Mouse (Mus musculus): Measurements from ENCODE around the gene Clptm1. TPM values are rescaled to one million over a fixed set of nuclear protein-coding genes. Genes with fewer than 3 reads are reported as not detected.

Clptm1 gene
- polyA plus RNA-seq, 1 experiment: 193 TPM

DNA sequence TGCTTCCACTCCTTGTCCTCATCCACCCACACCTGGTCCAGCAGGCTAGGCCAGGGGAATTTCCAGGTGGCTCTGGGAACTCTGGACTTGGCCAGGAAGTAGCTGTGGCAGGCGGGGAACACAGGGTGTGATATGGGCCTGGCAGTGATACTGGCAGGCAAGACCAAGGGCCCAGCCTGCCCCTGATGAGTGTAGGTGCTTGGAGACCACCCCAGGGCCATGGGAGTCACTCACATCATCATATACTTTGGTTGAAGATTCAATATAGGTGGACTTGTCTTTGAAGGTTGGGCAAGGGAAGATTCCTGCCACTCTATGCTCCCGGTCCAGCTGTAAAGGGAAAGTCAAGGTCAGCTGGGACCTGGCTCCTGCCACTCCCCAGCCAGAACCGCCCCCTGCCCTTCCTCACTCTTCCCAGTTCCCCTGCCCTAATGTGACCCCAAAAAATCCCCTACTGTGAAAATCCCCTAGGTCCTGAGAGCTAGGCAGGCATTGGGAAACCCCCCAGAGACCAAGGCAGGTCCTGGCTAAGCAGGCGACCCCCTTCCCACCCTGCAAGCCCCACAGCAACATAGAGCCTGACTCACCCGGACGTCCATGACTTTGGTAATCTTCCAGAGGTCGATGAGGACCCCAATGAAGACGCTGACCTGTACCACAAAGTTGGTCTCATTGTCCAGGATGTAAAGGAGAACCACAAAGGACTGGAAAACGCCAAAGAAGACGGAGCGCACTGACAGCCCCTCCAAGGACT, 29.6 kb downstream of the Clptm1 start:
- no peak for TF ChIP-seq GATA1 (IDR thresholded peaks at IDR 0.05; ENCODE audit: low read length)

DNA sequence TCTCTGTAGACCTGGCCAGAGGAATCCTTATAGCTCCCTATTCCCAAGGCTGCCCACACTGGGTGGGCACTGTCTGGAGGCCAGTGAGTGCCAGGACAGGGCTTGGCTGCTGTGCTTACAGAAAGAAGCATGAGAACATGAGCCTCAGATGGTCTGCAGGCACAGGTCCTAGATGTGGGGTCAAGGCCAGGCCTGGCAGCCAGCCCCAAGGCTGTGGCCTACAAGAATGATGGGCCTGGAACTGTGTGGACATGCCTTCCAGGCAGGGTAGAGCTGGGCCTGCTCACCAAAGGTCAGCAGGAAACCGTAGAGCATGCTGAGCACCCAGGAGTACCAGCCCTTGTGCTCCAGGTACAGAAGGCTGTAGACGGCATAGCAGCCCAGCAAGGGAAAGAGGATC, 30.2 kb downstream of the Clptm1 start:
- no peak for TF ChIP-seq GATA1 (IDR thresholded peaks at IDR 0.05; ENCODE audit: low read length)

DNA sequence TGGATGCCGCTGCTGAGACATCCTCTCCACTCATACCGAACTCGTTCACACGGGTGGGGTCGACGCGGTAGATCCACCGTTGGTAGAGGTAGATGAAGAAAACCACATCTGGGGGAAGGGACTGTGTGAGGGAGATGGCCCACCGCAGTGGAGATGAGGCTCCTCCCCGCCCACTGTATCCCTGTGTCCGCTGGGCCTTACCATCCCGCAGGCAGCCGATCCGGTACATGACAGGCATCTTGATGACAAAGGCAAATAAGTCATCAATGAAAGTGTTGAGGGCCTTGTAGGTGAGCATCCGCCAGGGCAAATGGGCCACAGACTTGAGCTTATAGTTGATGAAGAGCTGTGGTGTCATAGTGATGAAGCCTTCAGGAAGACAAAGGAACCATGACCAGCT, 31.0 kb downstream of the Clptm1 start:
- no peak for TF ChIP-seq GATA1 (IDR thresholded peaks at IDR 0.05; ENCODE audit: low read length)

DNA sequence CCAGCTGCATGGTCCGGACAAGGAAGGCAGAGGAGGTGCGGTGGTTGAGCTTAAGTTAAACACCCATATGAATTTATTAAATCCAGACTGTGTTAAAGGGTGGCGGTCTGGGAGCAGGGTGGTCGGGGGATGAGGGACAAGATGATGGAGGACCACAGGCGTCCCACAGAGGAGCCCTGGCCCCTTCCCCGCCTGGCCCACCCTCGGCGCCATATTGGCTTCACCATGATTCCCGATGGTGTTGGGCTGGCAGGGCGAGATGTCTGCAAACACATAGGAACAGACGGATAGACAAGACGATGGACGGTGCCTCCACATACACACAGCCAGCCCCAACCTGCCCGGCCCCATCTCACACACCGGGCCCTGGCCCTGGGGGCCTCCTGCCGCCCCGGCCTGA, 31.6 kb downstream of the Clptm1 start:
- TF ChIP-seq GATA1 (IDR thresholded peaks at IDR 0.05; ENCODE audit: low read length): no peak

DNA sequence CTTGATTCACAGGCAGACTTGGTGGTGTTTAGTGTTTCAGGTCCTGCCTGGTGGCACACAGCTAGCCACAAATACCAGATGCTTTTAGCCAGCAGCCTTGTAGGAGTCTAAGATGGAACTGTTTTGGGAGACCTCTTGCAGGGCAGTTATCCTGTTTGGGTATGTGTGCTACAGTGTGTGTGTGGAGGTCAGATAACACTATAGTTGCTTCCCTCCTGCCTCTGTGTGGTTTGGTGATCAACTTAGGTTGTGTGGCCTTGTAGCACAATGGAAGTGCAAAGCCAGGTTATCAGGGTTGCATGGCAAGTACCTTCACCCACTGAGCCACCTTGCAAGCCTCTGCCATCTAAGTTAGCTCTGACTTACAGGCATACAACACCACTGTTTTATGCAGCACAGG, 32.1 kb downstream of the Clptm1 start:
- TF ChIP-seq GATA1 (IDR thresholded peaks at IDR 0.05; ENCODE audit: low read length): no peak

DNA sequence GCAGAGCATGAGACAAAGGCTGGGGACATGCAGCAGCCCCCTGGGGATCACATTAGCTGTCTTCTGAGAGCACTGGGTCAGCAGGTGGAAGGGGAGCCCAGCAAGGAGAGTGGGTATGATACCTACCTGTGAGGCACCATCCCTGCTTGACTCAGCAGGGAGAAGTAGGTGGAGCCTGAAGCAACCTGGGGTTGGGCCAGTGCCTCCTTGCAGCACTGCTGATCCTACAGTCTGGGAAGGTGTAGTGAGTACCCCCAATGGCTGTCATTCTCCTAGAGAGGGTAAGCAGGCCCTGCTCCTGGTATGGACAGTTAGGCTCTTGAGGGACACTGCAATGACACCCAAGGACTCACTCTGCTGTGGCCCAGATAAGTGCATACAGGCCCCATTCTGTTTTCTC, 32.6 kb downstream of the Clptm1 start:
- no peak for TF ChIP-seq GATA1 (IDR thresholded peaks at IDR 0.05; ENCODE audit: low read length)

DNA sequence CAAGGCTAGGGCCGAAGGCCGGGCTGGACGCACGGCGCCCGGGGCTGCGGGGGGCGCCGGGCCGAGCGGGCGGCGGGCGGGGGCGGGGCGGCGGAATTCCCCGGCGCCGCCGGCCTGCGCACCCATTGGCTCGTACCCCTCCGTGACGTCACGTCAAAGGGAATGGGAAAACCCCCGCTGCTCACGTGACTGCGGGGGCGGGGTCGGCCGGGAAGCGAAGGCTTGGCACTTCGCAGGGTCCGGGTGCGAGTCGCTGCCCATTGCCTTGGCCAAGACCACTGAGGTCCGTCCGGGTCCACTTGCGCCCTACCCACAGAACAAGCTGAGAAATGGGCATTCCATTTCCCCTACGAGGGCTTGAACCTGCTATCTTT, 35.5 kb downstream of the Clptm1 start, which contains the start of gene Relb:
TSS of gene Relb (minus strand) at position 78 of the 374 bp plus-strand sequence.
- no peak for TF ChIP-seq GATA1 (IDR thresholded peaks at IDR 0.05; ENCODE audit: low read length)

DNA sequence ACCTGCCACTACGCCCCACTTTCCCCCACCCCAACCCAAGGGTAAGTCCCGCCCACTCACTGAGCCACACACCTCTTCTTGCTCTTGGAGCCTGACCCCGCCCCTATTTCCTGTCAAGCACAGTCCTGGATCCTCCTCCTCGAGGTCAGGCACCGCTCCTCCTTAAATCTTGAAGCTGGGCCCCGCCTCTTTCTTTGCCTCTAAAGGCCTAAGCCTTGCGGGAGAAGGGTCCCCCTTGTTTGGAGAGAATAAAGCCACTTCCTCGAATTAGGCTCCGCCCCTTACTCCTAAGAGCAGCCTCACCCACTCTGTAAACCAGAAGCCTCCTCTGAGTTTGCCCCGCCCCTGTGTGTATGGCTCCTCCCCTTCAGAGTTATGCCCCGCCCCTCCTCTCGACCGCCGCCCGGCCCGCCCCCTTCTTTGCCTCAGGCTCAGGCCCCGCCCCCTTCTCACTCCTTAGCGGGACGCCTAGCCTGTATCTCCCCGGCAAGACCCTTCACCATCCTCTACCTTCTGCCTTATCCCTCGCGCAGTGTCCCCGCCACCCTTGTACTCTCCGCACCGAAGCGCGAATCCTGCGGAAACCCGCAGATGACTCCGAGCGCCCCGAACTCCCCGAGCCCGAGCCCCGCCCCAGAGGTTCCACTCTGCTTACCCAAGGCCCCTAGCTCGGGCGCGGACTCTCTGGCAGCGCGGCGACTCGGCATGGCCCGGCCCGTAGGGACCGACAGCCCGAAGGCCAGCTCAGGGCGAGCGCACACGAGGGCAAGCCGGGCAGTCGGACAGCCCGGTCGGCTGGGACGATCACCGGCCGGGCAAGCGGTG, 36.1 kb downstream of the Clptm1 start:
- no peak for TF ChIP-seq GATA1 (IDR thresholded peaks at IDR 0.05; ENCODE audit: low read length)

DNA sequence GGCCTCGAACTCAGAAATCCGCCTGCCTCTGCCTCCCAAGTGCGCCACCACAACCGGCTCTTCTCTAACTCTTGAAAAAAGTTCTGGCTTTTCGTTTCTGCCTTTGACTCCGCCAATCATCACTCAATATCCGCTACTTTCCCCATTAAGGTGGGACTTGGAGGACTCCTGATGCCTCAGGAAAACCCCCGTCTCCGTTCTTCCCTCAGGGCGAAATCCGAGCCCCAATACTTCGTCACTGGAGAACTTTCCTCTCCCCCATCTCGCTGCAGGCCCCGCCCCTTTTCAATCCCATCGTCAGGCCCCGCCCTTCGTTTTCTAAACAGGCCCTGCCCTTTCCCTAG, 36.7 kb downstream of the Clptm1 start:
- no peak for TF ChIP-seq GATA1 (IDR thresholded peaks at IDR 0.05; ENCODE audit: low read length)

DNA sequence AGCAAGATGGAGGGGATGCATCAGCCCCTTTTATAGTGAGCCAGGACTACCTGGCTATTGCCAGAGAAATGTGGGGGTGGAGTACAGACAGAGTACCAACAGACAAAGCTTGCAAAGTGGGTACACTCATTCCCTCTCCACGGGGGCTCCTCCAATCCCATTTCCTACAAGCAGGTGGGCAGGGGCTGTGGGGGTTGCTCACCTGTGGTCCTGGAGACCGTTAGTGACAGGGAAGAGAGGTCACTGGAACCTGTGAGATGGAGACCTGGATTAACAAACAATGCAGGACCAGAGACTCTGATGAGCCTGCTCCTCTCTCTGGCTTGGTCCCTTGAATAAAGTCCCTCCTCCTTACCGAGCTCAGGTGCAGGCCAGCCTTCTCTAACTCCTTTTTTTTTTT, 37.1 kb downstream of the Clptm1 start:
- TF ChIP-seq GATA1 (IDR thresholded peaks at IDR 0.05; ENCODE audit: low read length): no peak

DNA sequence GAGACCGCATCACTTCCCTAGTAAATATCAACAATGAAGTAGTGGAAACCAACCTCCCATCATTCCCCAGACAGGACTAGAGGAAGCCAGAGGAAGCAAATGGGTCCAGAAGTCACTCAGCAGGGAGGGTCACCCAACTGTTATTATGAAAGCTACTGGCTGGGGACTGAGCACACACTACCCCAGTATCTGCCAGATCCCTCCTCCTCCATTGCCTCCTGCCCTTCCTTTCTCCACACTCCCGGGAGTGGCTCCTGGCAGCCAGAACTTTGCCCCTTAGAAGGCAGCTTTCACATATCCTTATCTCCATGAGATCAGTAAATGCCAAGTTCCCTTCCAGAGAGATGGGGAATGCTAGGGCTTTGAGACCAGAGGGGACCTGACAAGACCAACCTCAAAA, 41.4 kb downstream of the Clptm1 start:
- TF ChIP-seq GATA1 (IDR thresholded peaks at IDR 0.05; ENCODE audit: low read length): no peak

DNA sequence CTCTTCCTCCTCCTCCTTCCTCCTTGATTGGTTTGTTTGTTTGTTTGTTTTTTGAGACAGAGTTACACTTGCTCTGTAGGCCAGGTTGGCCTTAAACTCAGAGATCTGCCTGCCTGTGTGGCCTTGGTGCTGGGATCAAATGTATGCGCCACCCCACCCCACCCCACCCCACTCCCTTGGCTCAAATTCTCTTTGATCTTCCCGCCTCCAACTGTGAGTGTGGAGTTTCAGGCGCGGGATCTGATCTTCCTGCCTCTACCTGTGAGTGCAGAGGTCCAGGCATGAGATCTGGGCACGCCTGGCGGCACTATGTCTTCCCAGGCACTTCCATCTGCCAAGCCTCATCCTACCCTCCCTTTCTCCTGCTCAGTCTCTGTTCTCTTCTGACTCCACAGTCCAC, 42.6 kb downstream of the Clptm1 start:
- no peak for TF ChIP-seq GATA1 (IDR thresholded peaks at IDR 0.05; ENCODE audit: low read length)

DNA sequence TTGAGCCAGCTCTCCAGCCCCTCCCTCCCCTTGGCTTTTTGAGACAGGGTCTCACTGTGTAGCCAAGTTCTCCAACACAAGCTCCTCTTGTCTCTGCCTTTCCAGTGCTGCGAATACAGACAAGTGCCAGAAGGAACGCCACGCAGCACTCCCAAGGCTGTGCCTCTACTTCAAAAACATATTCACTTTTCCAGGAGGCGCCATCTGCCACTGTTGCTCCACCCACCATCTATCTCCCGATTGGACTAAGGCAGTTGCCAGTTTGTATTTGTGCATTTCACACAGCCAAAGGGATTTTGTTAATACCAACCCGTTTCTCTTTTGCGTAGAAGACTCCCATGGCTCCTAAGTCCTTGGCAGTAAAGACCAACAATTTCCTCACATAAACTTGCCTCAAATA, 44.0 kb downstream of the Clptm1 start:
- no peak for TF ChIP-seq GATA1 (IDR thresholded peaks at IDR 0.05; ENCODE audit: low read length)

DNA sequence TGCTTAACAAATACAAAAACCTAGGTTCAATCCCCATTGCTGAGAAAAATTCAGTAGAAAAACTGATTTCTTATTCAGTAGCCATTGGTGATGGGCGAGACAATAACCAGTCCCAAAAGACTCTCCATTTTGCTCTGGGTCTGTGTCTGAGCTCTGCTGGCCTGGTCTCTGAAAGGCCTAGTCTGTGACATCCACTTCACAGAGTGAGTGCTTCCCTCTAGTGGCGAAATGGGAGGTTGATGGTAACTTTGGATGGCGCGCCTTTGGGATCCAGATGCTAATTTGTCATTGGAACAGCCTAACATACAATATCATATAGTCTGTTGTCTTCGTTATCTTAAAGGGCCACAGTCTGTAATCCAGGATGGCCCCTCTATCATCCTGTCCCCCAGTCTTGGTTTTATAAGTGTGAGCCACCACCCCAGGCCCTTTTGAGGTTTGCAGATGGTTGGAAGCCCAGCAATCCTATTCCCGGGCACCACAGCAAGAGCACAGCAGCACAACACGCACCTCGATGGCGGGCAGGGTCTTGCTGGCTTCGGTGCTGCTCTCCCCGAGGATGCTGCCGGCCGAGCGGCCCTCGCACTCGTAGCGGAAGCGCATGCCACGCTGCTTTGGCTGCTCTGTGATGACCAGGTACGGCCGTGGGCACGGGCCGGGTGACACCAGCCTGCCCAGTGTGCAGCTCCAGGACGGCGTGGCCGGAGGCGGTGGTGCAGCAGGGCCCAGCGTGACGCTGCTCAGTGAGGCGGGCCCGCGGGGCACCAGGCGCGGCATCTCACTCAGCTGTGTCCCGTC, 45.6 kb downstream of the Clptm1 start:
- TF ChIP-seq GATA1 (IDR thresholded peaks at IDR 0.05; ENCODE audit: low read length): no peak

DNA sequence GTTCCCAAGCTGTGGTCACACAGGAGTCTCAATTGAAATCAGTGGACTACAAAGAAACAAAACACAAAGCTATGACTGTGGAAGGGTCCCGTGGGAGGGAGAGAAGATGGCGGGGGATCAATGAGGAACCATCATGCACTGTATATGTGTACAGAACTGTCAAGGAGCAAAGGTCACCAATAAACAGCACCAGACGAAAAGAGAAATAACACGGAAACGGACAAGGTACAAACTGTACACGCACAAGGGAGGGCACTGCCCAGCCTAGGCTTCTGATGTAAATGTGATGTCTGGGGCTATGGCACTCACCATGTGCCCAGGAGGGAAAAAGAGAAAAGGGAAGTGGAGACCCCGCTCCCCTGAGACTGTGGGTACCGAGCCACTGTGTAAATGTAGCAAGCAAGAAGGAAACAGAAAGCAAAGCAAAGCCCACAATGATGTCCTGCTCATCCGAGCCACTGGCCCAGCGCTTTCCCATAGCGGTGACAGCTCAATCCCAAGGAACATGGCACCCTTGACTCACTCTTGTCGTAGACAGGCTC, 49.7 kb downstream of the Clptm1 start:
- no peak for TF ChIP-seq GATA1 (IDR thresholded peaks at IDR 0.05; ENCODE audit: low read length)

DNA sequence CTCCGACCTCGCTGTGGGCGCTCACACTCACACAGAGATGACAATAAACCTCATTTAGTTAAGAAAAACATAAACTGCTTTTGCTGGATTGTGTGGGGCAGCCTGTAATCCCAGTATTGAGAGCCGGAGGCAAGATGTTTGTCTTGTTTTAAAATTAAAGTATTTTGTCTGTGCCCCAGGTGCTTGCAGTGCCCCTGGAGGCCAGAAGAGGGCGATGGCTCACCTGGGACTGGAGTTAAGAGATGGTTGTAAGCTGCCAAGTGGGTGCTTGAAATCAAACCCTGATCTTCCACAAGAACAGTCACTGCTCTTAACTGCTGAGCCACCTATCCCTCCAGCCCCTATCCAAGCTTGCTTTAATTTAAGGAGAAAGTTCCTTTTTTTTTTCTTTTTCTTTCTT, 53.9 kb downstream of the Clptm1 start:
- no peak for TF ChIP-seq GATA1 (IDR thresholded peaks at IDR 0.05; ENCODE audit: low read length)

All from G1E-ER4 (cell line).